11 mouse cellular contexts compared by ENCODE assay signal in the genomic region with DNA sequence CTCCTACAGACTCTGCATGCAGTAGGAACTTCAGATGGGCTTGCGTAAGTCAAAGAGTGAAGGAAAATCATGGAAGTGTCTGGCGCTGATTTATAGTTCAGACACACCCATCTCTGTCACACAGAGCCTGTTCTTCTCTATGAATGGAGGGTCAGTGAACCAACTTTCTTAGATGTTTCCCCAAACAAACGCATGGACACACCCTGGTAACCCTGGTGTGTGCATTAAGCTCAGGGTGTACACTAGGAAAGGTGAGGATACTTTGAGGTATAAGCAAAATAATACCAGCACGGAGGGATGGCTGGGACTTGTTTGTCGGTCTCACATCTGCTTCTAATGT. TPM values are rescaled to one million over a fixed set of nuclear protein-coding genes. Genes with fewer than 3 reads are reported as not detected.
A peak's percentile ranks its signal among the peaks of the same experiment; 100 is the strongest.
DNase-seq lines count a peak whose midpoint lies in the region; ATAC-seq and TF ChIP-seq lines count a peak whose summit lies in the region.
"Had no signal": no experiment of that assay in that cellular context is flagged by ENCODE, and none has a peak within 500 bp of the region (broad histone marks: within the 10 kb centered on the region; RNA-seq: fewer than 3 reads in every experiment).

No protein-coding gene starts in this region.

- no peaks in the 10 kb centered on the region for H3K9me3 ChIP-seq in heart, embryonic 11.5 days (replicated peaks; ENCODE audit: control insufficient read depth, low read length)
- no peaks in the 10 kb centered on the region for H3K9me3 ChIP-seq in stomach, embryonic 15.5 days
- H3K9me3 ChIP-seq in stomach, postnatal 0 days (ENCODE audit: control insufficient read depth, low read length), result no peaks in the 10 kb centered on the region
- H3K9me3 ChIP-seq in intestine, postnatal 0 days (ENCODE audit: control insufficient read depth), result no peaks in the 10 kb centered on the region
- H3K9me3 ChIP-seq in lung, postnatal 0 days (ENCODE audit: low read length), result no peaks in the 10 kb centered on the region

- H3K27me3 ChIP-seq in heart, embryonic 11.5 days (ENCODE audit: control insufficient read depth, insufficient read depth, low read length), result no peaks in the 10 kb centered on the region
- no peaks in the 10 kb centered on the region for H3K27me3 ChIP-seq in stomach, embryonic 15.5 days (replicated peaks)
- no peaks in the 10 kb centered on the region for H3K27me3 ChIP-seq in stomach, postnatal 0 days (ENCODE audit: control insufficient read depth, insufficient read depth, low read length)
- H3K27me3 ChIP-seq in intestine, postnatal 0 days (replicated peaks; ENCODE audit: control insufficient read depth, insufficient read depth, low read length), result no peaks in the 10 kb centered on the region
- H3K27me3 ChIP-seq in lung, postnatal 0 days (replicated peaks; ENCODE audit: insufficient read depth, low read length), result no peaks in the 10 kb centered on the region

- no peak for ATAC-seq in heart, embryonic 11.5 days (replicated peaks; ENCODE audit: insufficient number of reproducible peaks, low FRiP score, low TSS enrichment)
- no peak for ATAC-seq in stomach, embryonic 15.5 days (ENCODE audit: insufficient read depth, low FRiP score, low read depth)
- ATAC-seq in stomach, postnatal 0 days (ENCODE audit: low FRiP score, low TSS enrichment), result no peak
- peak; percentile 60 for ATAC-seq in intestine, postnatal 0 days
- no peak for ATAC-seq in lung, postnatal 0 days

- H3K4me1 ChIP-seq in heart, embryonic 11.5 days (ENCODE audit: control insufficient read depth, insufficient read depth, low read length), result peaks cover 33% of the 10 kb centered on the region
- peaks cover 45% of the 10 kb centered on the region for H3K4me1 ChIP-seq in stomach, embryonic 15.5 days
- H3K4me1 ChIP-seq in stomach, postnatal 0 days (replicated peaks; ENCODE audit: control insufficient read depth, insufficient read depth), result peaks cover 12% of the 10 kb centered on the region
- H3K4me1 ChIP-seq in intestine, postnatal 0 days (replicated peaks; ENCODE audit: control insufficient read depth, insufficient read depth, low read length), result no peaks in the 10 kb centered on the region; the same call in 1 of the 2 replicates
- H3K4me1 ChIP-seq in lung, postnatal 0 days (ENCODE audit: insufficient read depth, low read depth, low read length), result no peaks in the 10 kb centered on the region; the same call in 1 of the 2 replicates

- no peak for TF ChIP-seq EP300 in stomach, postnatal 0 days (optimal IDR thresholded peaks at IDR 0.05)
- no peak for TF ChIP-seq EP300 in lung, postnatal 0 days (IDR thresholded peaks at IDR 0.05)

- H3K4me2 ChIP-seq in heart, embryonic 11.5 days, result peak overlapping the region; percentile 29; the same call in 1 of the 2 replicates
- H3K4me2 ChIP-seq in stomach, embryonic 15.5 days, result peak overlapping the region; percentile 20; the same call in 1 of the 2 replicates
- H3K4me2 ChIP-seq in stomach, postnatal 0 days (replicated peaks; ENCODE audit: low read depth), result no peak overlapping the region; the same call in 1 of the 2 replicates
- H3K4me2 ChIP-seq in intestine, postnatal 0 days (replicated peaks; ENCODE audit: low read depth), result peak overlapping the region; percentile 44
- no peak overlapping the region for H3K4me2 ChIP-seq in lung, postnatal 0 days (replicated peaks; ENCODE audit: low read depth, low read length)

- TF ChIP-seq CTCF in stomach, postnatal 0 days (IDR thresholded peaks at IDR 0.05; ENCODE audit: low read depth), result no peak
- TF ChIP-seq CTCF in intestine, postnatal 0 days (IDR thresholded peaks at IDR 0.05; ENCODE audit: low read depth), result no peak
- TF ChIP-seq CTCF in lung, postnatal 0 days (IDR thresholded peaks at IDR 0.05), result no peak

- no peak overlapping the region for H3K4me3 ChIP-seq in heart, embryonic 11.5 days (ENCODE audit: low read depth, low read length)
- H3K4me3 ChIP-seq in stomach, embryonic 15.5 days (replicated peaks), result no peak overlapping the region
- no peak overlapping the region for H3K4me3 ChIP-seq in stomach, postnatal 0 days (ENCODE audit: low read depth, low read length)
- no peak overlapping the region for H3K4me3 ChIP-seq in intestine, postnatal 0 days (ENCODE audit: low read depth, low read length)
- H3K4me3 ChIP-seq in lung, postnatal 0 days (ENCODE audit: low read depth, low read length), result no peak overlapping the region

- no peak for DNase-seq in heart, adult 8-10 months (ENCODE audit: low spot score)
- DNase-seq in stomach, postnatal 0 days (ENCODE audit: low spot score), result no peak
- DNase-seq in lung, postnatal 0 days (ENCODE audit: low spot score), result no peak
- DNase-seq in embryo, embryonic 10.5 days (ENCODE audit: low spot score), result no peak
- DNase-seq in retina, postnatal 1 day, result no peak
- DNase-seq: cerebellum, postnatal 14 days; gastrocnemius, postnatal 36 days; kidney, postnatal 10 days had no signal

- H3K27ac ChIP-seq in heart, embryonic 11.5 days (ENCODE audit: low read depth, low read length), result no peak overlapping the region
- H3K27ac ChIP-seq in stomach, embryonic 15.5 days, result no peak overlapping the region; the same call in 1 of the 2 replicates
- H3K27ac ChIP-seq in stomach, postnatal 0 days (replicated peaks), result no peak overlapping the region
- no peak overlapping the region for H3K27ac ChIP-seq in intestine, postnatal 0 days (ENCODE audit: low read depth, low read length)
- no peak overlapping the region for H3K27ac ChIP-seq in lung, postnatal 0 days (ENCODE audit: low read length)

- 79% methylated on average over 5 of the region's 5 CpGs for WGBS in heart, embryonic 11.5 days (ENCODE audit: insufficient replicate concordance)
- WGBS in stomach, embryonic 15.5 days, result 60% methylated on average over 5 of the region's 5 CpGs
- WGBS in stomach, postnatal 0 days, result 51% methylated on average over 5 of the region's 5 CpGs
- 38% methylated on average over 5 of the region's 5 CpGs for WGBS in intestine, postnatal 0 days
- WGBS in lung, postnatal 0 days, result 68% methylated on average over 5 of the region's 5 CpGs

- peak overlapping the region; percentile 12; the same call in 1 of the 2 replicates for H3K9ac ChIP-seq in heart, embryonic 11.5 days (ENCODE audit: low read depth, low read length)
- no peak overlapping the region for H3K9ac ChIP-seq in stomach, embryonic 15.5 days
- no peak overlapping the region for H3K9ac ChIP-seq in stomach, postnatal 0 days (ENCODE audit: low read length)
- no peak overlapping the region for H3K9ac ChIP-seq in intestine, postnatal 0 days (ENCODE audit: low read depth, low read length)
- no peak overlapping the region for H3K9ac ChIP-seq in lung, postnatal 0 days (replicated peaks; ENCODE audit: low read depth)

- H3K36me3 ChIP-seq in heart, embryonic 11.5 days (ENCODE audit: control insufficient read depth, insufficient read depth, low read length), result no peaks in the 10 kb centered on the region
- no peaks in the 10 kb centered on the region for H3K36me3 ChIP-seq in stomach, embryonic 15.5 days
- H3K36me3 ChIP-seq in stomach, postnatal 0 days (ENCODE audit: control insufficient read depth, insufficient read depth, low read length), result no peaks in the 10 kb centered on the region
- no peaks in the 10 kb centered on the region for H3K36me3 ChIP-seq in intestine, postnatal 0 days (ENCODE audit: control insufficient read depth, insufficient read depth)
- H3K36me3 ChIP-seq in lung, postnatal 0 days (ENCODE audit: insufficient read depth, low read length), result no peaks in the 10 kb centered on the region

RNA-seq across cellular contexts. Expression of gene Ank, which starts 19.8 kb away (rescaled TPM):
- 11.9 and 13.5 TPM in 2 replicates for polyA plus RNA-seq in heart, embryonic 11.5 days (2014; fragmentation: Nextera tagmentation; extraction: Ambion mirVana)
- total RNA-seq in heart, adult 8-10 months (2022), result 100 to 1,000 TPM; 216 to 229 (median 226) TPM
- 15.3 and 18.5 TPM in 2 replicates for polyA plus RNA-seq in stomach, embryonic 15.5 days (2015; fragmentation: Nextera tagmentation; extraction: Ambion mirVana)
- 16.2 and 20.3 TPM in 2 replicates for polyA plus RNA-seq in stomach, postnatal 0 days (2015; fragmentation: Nextera tagmentation; extraction: Ambion mirVana)
- 20.9 and 24.0 TPM in 2 replicates for polyA plus RNA-seq in intestine, postnatal 0 days (2015; fragmentation: Nextera tagmentation; extraction: Ambion mirVana)
- 6.8 and 9.3 TPM in 2 replicates for polyA plus RNA-seq in lung, postnatal 0 days (2015; fragmentation: Nextera tagmentation; extraction: Ambion mirVana)

Comparison
In these comparisons a context has a peak if more than half of its experiments do, and no peak if none do; other contexts are left out.
1. H3K4me2 ChIP-seq: peak in heart, embryonic 11.5 days (single experiment), stomach, embryonic 15.5 days (single experiment) and intestine, postnatal 0 days (single experiment); none in stomach, postnatal 0 days (single experiment) and lung, postnatal 0 days (single experiment).